Mouse (Mus musculus) embryonic fibroblast, embryonic 13.5 days (primary cell): Measurements from ENCODE around the gene Gm11567.

Experiments
- CTCF ChIP-seq: IDR thresholded peaks from 2 replicates; pipeline ENCODE4 v1.5.1; 2011; ENCODE audit warnings: mild to moderate bottlenecking, control low read depth, low read length, moderate library complexity, borderline replicate concordance; ENCODE audit not compliant: insufficient read depth
- POLR2A ChIP-seq: IDR thresholded peaks from 2 replicates; pipeline ENCODE4 v1.6.1; 2011; ENCODE audit warnings: low read depth, mild to moderate bottlenecking, control low read depth, low read length, moderate library complexity

- no peak for TF ChIP-seq CTCF
- TF ChIP-seq POLR2A: no peak
These were observed 41.0 kb upstream of the Gm11567 start, which contains the start of gene 2300003K06Rik for GRCm38 (mm10) chr11:99837966-99838365.
